Mouse (Mus musculus) 3T3-L1 (cell line): ENCODE measurements at regions not wholly inside any gene's neighbourhood (a gene's known extent, or its start where the extent isn't known, plus 50 kb on each side); places are given as distances from the start of the nearest gene placed in this dataset.

ENCODE experiments used
- DNase-seq: peaks from one replicate; pipeline ENCODE4 v3.0.0-alpha.2; 2015; ENCODE audit warnings: low read depth, low spot score

DNA sequence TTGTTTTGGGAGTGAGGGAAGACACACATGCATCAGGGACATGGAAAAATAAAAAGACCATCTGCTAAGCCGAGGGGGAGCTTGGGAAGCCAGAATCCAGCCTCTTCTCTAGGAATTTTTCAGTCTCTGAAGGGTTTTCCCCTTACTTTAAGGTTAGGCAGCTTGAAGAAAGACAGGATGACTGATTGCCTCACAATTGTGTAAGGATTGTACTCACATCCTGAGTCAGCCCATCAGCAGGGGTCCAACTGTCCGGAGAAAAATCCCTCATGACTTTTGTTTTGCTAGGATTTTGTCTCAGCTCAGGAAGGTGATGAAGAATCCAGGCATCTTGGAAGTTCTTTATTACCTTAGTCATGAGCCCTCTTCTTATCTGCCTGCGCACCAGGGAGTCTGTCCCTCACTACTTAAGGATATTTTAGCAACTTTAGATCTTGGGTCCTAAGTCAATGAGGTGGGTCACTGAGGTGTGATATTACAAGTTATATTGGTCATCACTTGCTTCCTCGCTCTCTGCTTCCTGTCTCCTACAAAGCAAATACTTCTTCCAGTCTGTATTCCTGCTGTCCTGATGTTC, 65.8 kb upstream of the Bmp2k start:
- DNase-seq = peak; percentile 73

DNA sequence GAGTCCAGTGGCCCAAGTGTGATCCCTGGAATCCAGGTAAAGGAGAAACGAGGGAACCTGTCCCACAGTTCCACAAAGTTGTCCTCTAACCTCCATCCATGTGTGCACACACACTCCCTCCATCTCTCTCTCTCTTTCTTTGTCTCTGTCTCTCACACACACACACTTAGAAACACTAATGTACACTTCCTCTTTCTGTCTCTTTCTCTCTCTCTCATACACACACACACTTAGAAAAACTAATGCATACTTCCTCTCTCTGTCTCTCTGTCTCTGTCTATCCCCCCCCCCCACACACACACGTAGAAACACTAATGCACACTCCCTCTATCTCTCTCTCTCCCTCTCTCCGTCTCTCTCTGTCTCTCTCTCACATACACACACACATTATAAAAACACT, 61.2 kb upstream of the Bmp2k start:
- DNase-seq = no peak

DNA sequence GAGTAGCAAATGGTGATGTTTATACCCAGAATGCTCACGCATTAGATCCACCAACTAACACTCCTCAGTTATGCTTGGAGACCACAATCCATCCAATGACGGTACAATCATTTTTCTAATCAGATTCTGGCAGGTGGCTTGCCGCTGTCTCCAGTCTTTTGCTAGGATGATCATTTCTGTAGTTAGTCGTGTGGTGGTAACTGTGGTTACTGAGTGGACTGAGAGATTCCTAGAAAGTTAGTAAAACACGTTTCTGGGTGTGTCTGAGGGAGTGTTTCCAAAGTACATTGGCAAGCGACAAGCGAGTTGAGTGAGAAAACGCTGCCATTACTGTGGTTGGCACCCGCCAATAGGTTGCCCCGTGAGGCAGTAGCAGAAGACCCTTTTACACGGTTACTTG, 58.8 kb upstream of the Bmp2k start:
- DNase-seq = no peak

DNA sequence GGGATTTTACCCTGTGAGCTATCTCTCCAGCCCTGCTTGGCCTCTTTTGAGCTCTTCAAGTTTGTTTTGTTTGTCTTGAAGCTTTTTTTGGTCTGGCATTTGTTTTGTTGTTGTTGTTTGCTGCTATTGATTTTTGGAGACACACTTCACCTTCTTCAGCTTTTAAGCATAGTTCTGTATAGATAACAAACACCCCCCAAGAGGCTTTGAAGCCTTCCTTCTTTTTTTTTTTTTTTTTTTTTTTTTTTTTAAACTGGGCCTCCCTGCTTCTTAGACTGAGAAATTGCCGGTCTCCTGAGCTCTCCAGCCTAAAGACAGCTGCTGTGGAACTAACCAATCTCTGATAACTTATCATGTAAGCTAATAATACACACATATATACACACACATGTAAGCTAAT, 58.2 kb upstream of the Bmp2k start:
- DNase-seq = no peak

DNA sequence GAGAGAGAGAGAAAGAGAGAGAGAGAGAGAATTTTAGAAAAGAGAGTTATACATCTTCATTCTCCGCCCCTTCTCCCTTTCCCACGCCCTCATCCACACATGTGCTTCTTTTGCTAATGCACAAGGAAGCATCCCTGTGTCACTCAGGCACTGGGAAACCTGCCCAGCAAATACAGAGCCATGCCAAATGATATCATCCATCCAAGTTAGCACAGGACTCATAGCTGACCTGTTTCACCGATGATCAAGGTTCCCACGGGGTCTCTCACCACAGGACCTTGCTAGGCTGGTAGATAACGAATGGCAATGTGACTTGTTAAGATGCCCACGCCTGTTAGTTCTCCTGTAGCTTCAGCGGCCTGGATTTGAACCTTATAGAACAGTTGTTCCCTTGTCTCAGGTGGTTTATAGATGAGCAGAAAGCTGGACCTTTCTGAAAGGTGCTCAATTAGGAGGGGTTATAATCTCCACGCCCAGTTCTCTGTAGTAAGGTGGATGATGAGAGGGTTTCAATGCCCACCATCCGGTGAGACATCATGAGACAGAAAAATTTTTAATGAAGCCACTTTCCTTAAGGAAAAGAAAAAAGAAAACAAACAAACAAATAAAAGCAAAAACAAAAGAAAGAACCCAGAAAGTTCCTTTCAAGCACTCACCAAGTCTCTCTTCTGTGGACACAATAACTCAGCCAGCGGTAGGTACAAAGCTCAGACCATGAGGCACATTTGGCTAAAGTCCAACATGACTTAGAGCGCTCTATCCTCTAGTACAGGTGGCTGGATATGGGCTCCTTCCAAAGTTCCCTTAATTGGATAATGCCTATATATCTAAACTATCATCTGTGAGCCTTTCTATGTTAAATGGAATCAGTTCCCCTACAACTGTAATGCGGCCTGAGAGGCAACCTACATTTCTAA, 57.1 kb upstream of the Bmp2k start:
- DNase-seq = peak; percentile 62

DNA sequence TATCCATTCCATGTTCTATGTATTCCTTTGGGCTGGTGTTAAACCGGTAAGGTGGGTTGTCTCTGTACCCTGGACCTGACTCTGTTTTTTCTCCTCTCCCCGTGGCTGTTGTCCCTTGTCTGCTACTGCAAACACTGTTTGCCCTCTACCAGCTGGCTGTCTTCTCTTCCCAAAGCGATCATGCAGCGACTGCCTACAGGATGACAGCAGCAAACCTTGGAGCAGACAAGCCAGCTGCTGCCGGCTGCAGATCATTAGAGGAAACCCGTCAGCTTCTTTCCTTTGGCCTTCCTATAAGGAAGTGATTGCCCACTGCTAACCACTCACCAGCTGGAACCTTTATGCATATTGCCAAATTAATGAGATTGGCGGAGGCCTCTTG, 56.4 kb upstream of the Bmp2k start:
- DNase-seq = no peak

DNA sequence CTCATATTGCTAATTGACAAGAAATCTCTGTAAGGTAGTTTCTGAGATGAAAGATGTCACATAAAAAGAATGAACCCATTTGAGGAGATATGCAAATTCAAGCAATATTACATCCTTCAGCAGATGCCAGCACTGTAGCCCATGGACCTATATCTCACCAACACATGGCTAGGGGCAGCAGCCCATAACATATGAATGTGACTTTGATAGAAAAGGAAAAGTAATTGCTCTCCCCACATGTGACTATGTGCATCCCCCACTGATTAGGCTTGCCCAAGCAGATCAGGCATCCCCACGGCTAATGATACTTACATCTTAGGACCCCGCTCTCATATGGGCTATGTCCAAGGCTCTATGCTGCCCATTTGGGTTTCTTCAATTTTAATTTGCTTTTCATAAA, 56.0 kb upstream of the Bmp2k start:
- DNase-seq = no peak
